Mouse (Mus musculus) hindbrain, embryonic 15.5 days (tissue): ENCODE measurements around the gene Gabarapl1. TPM values are rescaled to one million over a fixed set of nuclear protein-coding genes. Genes with fewer than 3 reads are reported as not detected.

Experiments
- ATAC-seq: fragments of 200-750 bp; cut with Nextera tagmentation; 2 replicates; pipeline ENCODE4 v1.8.0; 2017; ENCODE audit warnings: low read depth, moderate number of reproducible peaks, moderate TSS enrichment; ENCODE audit not compliant: low FRiP score
- H3K27ac ChIP-seq: fragments of 300-500 bp; sonication (generic); replicated peaks from 2 replicates; pipeline ENCODE4 v1.5.1; 2015; ENCODE audit warnings: mild to moderate bottlenecking, inconsistent platforms
- H3K27me3 ChIP-seq: fragments of 300-500 bp; sonication (generic); 2 replicates; pipeline ENCODE4 v1.6.1; 2015; ENCODE audit warnings: control low read depth, inconsistent platforms
- H3K36me3 ChIP-seq: fragments of 300-500 bp; sonication (generic); 2 replicates; pipeline ENCODE4 v1.6.1; 2015; ENCODE audit warnings: control low read depth, inconsistent platforms
- H3K4me1 ChIP-seq: fragments of 300-500 bp; sonication (generic); replicated peaks from 2 replicates; pipeline ENCODE4 v1.6.1; 2015; ENCODE audit warnings: control low read depth, inconsistent platforms
- H3K4me2 ChIP-seq: fragments of 300-500 bp; sonication (generic); 2 replicates; pipeline ENCODE4 v1.6.1; 2015; ENCODE audit warnings: moderate library complexity, mild to moderate bottlenecking, inconsistent platforms
- H3K4me3 ChIP-seq: fragments of 300-500 bp; sonication (generic); 2 replicates; pipeline ENCODE4 v1.5.1; 2015; ENCODE audit warnings: mild to moderate bottlenecking, inconsistent platforms
- H3K9ac ChIP-seq: fragments of 300-500 bp; sonication (generic); 2 replicates; pipeline ENCODE4 v1.6.1; 2015; ENCODE audit warnings: inconsistent platforms
- H3K9me3 ChIP-seq: fragments of 300-500 bp; sonication (generic); 2 replicates; pipeline ENCODE4 v1.6.1; 2016; ENCODE audit warnings: control low read depth, inconsistent platforms
- WGBS: fragments of 180-500 bp; shearing (Covaris S2); methylation state at CpG from one replicate; pipeline ENCODE4 v1.1.7; 2015; 5-methylcytosine and 5-hydroxymethylcytosine counted together
- polyA plus RNA-seq: library from polyadenylated mRNA; unstranded; fragments of >200 nt; fragmentation: Nextera tagmentation; extraction: Ambion mirVana; gene quantifications from 2 replicates; pipeline ENCODE4 v1.2.1, GENCODE M21; 2015

The Gabarapl1 gene
- polyA plus RNA-seq, 1 experiment from 2014 or later: 213 TPM

DNA sequence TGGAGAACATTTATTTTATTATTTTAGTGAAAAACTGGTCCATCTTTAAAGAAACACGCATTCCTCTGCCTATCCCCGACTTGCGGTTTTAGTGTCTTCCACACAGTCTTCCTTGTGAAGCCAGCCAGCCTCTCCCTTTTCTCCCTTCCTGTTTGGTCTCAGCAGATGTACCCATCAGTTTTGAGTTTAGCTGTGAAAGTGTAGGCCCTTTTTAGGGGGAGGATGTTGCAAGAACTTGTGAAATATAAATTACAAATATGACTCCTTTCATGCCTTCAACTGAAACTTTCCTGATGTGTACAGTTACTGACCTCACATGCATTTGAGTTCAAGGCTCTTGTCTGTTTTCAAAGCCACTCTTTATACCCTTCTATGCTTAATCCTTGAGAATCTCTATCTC, 17.9 kb upstream of the Gabarapl1 start:
- Histone ChIP-seq H3K4me3 (no peak overlapping the region), H3K4me1 (no peaks in the 10 kb centered on the region), H3K4me2 (no peak overlapping the region), H3K36me3 (no peaks in the 10 kb centered on the region), H3K27me3 (no peaks in the 10 kb centered on the region), H3K27ac (no peak overlapping the region), H3K9me3 (no peaks in the 10 kb centered on the region), H3K9ac (no peak overlapping the region)
- 84% methylated on average over 3 of the region's 3 CpGs for WGBS
- ATAC-seq: no peak

GRCm38 (mm10) chr6:129516388-129516787, 16.6 kb upstream of the Gabarapl1 start:
- Histone ChIP-seq H3K9ac (no peak overlapping the region), H3K4me1 (no peaks in the 10 kb centered on the region), H3K4me3 (no peak overlapping the region), H3K36me3 (no peaks in the 10 kb centered on the region), H3K27me3 (no peaks in the 10 kb centered on the region), H3K9me3 (no peaks in the 10 kb centered on the region), H3K27ac (no peak overlapping the region), H3K4me2 (no peak overlapping the region)
- 92% methylated on average over 10 of the region's 10 CpGs for WGBS
- ATAC-seq: no peak

DNA sequence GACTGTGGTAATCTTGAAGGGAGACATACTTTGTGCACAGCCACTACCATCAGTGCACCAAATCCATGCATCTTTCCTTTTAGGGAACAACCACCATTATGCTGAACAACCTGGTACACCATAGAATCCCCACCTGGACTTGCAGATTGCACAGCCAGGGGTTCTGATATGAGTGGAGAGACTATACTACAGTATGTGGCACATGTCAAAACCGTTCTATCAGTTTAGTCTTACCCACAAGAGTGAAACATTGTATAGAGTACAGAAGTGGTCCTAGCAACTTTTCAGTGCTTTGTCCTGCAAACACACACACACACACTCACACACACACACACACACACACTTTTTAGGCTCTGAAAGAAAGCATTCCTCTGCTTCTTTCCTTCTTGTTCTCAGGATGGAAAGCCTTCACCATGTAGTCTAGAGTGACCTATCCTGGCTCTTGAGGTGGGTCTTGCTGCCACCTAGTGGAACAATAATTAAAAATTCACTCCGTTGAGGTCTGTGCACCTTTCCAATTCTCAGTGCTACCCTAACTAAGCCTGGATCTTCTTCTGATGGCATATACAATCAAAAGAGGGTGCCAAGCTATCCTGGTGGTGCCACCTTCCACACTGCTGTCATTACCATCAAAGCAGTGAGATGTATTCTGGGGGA, 15.1 kb upstream of the Gabarapl1 start:
- WGBS: 42% methylated on average over 2 of the region's 2 CpGs
- Histone ChIP-seq H3K27ac (no peak overlapping the region), H3K9ac (no peak overlapping the region), H3K27me3 (no peaks in the 10 kb centered on the region), H3K4me3 (no peak overlapping the region), H3K4me2 (no peak overlapping the region), H3K36me3 (no peaks in the 10 kb centered on the region), H3K4me1 (no peaks in the 10 kb centered on the region), H3K9me3 (no peaks in the 10 kb centered on the region)
- ATAC-seq: peak; percentile 94

- H3K9me3 ChIP-seq: no peaks in the 10 kb centered on the region
- no peaks in the 10 kb centered on the region for H3K4me1 ChIP-seq
- H3K27ac ChIP-seq: no peak overlapping the region
- H3K9ac ChIP-seq: no peak overlapping the region
- no peak for ATAC-seq
- H3K27me3 ChIP-seq: no peaks in the 10 kb centered on the region
- no peak overlapping the region for H3K4me3 ChIP-seq
- no peak overlapping the region for H3K4me2 ChIP-seq
- no peaks in the 10 kb centered on the region for H3K36me3 ChIP-seq
These were observed 6.9 kb upstream of the Gabarapl1 start for GRCm38 (mm10) chr6:129526069-129526468.

DNA sequence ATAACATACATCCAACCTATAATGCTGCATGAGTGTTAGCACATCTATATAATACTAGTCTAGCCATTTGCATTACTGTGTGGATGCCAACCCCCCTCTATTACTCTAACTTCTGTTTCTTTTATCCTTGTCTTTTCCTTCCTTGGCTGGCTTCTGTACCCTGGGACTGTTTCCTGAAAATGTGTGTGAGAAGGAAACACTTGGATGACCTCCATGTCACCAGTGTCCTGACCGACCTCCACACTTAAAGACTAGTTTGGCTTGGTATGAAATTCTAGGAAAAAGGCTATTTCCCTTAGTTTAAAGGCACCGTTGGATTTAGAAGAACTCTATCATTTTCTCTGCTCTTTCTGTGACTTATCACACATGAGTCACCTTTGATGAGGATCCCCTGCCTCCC, 5.5 kb upstream of the Gabarapl1 start:
- no peak overlapping the region for H3K27ac ChIP-seq
- no peak overlapping the region for H3K4me2 ChIP-seq
- H3K9ac ChIP-seq: no peak overlapping the region
- no peaks in the 10 kb centered on the region for H3K36me3 ChIP-seq
- no peak overlapping the region for H3K4me3 ChIP-seq
- H3K9me3 ChIP-seq: no peaks in the 10 kb centered on the region
- 85% methylated on average over 2 of the region's 2 CpGs for WGBS
- no peaks in the 10 kb centered on the region for H3K27me3 ChIP-seq
- peaks cover 4% of the 10 kb centered on the region for H3K4me1 ChIP-seq
- ATAC-seq: no peak

DNA sequence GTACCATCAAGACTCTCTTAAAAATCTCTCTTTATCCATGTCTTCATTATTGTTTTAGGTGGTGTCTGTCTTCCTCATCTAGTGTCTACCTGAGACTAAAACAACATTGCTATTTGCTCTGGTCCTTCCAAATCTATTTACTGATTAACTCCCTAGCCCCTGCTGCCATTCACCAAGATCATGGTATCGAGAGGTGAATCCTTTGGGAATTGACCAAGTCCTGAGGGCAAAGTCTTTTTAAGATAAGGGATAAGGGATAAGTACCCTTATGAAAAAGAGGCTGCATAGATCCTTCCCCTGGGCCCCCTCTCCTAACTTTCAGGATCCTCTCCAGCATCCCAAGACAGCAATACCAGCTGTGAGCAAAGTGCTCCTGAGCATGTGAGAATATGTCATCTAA, 3.4 kb upstream of the Gabarapl1 start:
- Histone ChIP-seq H3K4me2 (no peak overlapping the region), H3K4me3 (no peak overlapping the region), H3K9me3 (no peaks in the 10 kb centered on the region), H3K9ac (no peak overlapping the region), H3K27me3 (no peaks in the 10 kb centered on the region), H3K27ac (no peak overlapping the region), H3K36me3 (no peaks in the 10 kb centered on the region), H3K4me1 (peaks cover 9% of the 10 kb centered on the region)
- ATAC-seq: no peak
- 91% methylated on average over 1 of the region's 1 CpGs for WGBS

DNA sequence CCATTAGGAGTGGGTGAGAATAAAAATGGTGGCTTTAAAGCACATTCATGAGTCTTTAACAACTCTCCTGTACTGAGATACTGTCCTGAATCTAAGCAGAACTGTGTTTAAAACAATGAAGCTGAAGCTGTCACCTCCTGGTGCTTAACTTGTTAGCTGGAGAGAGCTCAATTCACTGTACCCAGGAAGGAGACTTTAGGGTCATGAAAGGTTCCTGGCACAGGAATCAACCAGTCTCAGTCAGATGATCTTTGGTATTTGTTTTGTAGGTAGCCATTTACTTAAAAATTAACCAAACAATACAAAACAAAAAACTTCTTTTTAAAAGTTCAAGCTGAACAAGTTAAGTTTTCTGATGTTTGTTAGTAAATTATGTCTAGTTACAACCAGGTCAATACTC, 2.7 kb upstream of the Gabarapl1 start:
- Histone ChIP-seq H3K9me3 (no peaks in the 10 kb centered on the region), H3K4me2 (no peak overlapping the region)

DNA sequence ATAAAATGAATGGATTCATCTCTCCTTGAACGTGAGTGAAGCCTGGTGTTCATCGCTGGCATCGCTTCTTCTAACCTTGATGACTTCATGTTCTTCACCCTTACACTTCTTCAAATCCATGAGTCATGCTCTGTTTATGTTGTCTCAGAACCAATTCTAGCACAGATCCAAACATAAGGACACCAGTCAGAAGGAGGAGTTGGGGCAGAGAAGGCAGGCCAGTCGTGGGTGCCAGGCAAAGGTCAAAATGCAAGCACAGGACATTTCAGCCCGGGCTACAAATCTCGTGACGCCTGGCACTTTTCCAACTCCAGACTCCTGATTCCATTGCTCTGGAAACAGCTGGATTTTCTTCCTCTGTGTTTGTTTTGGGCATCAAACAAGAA, 411 bp upstream of the Gabarapl1 start:
- peak overlapping the region; percentile 75 for H3K4me2 ChIP-seq
- H3K27me3 ChIP-seq: no peaks in the 10 kb centered on the region
- peaks cover 3% of the 10 kb centered on the region; the same call in 1 of the 2 replicates for H3K36me3 ChIP-seq
- H3K27ac ChIP-seq: peak overlapping the region; percentile 85
- WGBS: 31% methylated on average over 7 of the region's 7 CpGs
- peaks cover 33% of the 10 kb centered on the region for H3K4me1 ChIP-seq
- peak overlapping the region; percentile 96 for H3K4me3 ChIP-seq
- peak overlapping the region; percentile 93 for H3K9ac ChIP-seq
- H3K9me3 ChIP-seq: no peaks in the 10 kb centered on the region
- peak; percentile 42 for ATAC-seq

More for the DNA sequence above, 2.7 kb upstream of the Gabarapl1 start:
- Histone ChIP-seq H3K27me3 (no peaks in the 10 kb centered on the region), H3K4me1 (peaks cover 16% of the 10 kb centered on the region), H3K4me3 (no peak overlapping the region), H3K9ac (no peak overlapping the region), H3K36me3 (no peaks in the 10 kb centered on the region), H3K27ac (no peak overlapping the region)
- ATAC-seq: no peak

DNA sequence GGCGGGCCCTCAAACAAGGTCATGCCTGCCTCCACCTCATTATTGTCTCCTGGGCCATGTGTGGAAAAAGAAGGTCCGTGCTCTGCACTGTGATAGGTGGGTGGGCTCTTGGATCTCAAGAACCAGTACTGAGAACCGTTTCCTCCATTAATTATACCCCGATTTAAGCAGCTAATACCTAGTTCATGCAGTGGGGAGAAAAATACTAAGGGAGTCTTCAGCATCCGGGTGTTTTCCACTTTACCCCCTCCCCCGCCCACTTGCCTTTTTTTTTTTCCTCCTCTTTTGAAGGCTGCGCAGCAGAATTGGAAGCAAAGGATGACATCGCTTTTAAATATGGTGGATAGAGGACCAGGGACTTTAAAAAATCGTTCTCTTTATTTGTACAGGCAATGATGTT, 1.1 kb downstream of the Gabarapl1 start:
- Histone ChIP-seq H3K4me1 (peaks cover 33% of the 10 kb centered on the region), H3K27me3 (no peaks in the 10 kb centered on the region), H3K9ac (peak overlapping the region; percentile 93), H3K4me2 (peak overlapping the region; percentile 75), H3K4me3 (peak overlapping the region; percentile 96), H3K9me3 (no peaks in the 10 kb centered on the region), H3K27ac (peak overlapping the region; percentile 85), H3K36me3 (peaks cover 14% of the 10 kb centered on the region)
- 7% methylated on average over 9 of the region's 9 CpGs for WGBS
- ATAC-seq: peak; percentile 68

- H3K27ac ChIP-seq: peak overlapping the region; percentile 85
- H3K9me3 ChIP-seq: no peaks in the 10 kb centered on the region
- peaks cover 21% of the 10 kb centered on the region for H3K36me3 ChIP-seq
- no peaks in the 10 kb centered on the region for H3K27me3 ChIP-seq
- peak overlapping the region; percentile 93 for H3K9ac ChIP-seq
- peak overlapping the region; percentile 96 for H3K4me3 ChIP-seq
- 32% methylated on average over 4 of the region's 4 CpGs for WGBS
- H3K4me1 ChIP-seq: peaks cover 33% of the 10 kb centered on the region
- peak; percentile 35; the same call in 1 of the 2 replicates for ATAC-seq
- peak overlapping the region; percentile 75 for H3K4me2 ChIP-seq
These were observed 1.7 kb downstream of the Gabarapl1 start for GRCm38 (mm10) chr6:129534627-129535190.

DNA sequence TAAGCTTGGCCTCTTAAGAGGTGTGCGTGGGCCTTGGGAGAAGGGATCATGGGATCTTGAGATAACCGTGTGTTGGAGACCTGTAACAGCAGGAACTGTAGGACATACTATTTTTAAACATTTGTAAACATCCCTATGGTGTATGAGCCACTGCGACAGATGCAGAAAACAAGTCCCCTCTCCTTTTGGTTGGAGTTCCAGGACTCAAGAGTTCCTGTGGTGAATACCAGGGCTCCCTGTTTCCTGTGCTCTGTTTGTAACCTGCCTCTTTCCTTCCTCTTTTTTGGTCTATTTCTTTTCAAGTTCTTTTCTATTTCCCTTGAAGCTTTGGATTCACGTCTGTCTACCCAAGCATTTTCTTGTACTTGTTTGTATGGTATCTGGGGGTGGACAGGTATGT, 2.8 kb downstream of the Gabarapl1 start:
- Histone ChIP-seq H3K27me3 (no peaks in the 10 kb centered on the region), H3K9me3 (no peaks in the 10 kb centered on the region), H3K27ac (no peak overlapping the region), H3K9ac (no peak overlapping the region), H3K4me2 (peak overlapping the region; percentile 75), H3K4me3 (peak overlapping the region; percentile 96; the same call in 1 of the 2 replicates), H3K4me1 (peaks cover 33% of the 10 kb centered on the region), H3K36me3 (peaks cover 31% of the 10 kb centered on the region)
- no peak for ATAC-seq
- WGBS: 78% methylated on average over 4 of the region's 4 CpGs

- 87% methylated on average over 6 of the region's 6 CpGs for WGBS
- Histone ChIP-seq H3K27ac (no peak overlapping the region), H3K9me3 (no peaks in the 10 kb centered on the region), H3K4me1 (peaks cover 26% of the 10 kb centered on the region), H3K36me3 (peaks cover 43% of the 10 kb centered on the region), H3K4me3 (no peak overlapping the region), H3K27me3 (no peaks in the 10 kb centered on the region), H3K4me2 (no peak overlapping the region), H3K9ac (no peak overlapping the region)
- no peak for ATAC-seq
These were observed 5.6 kb downstream of the Gabarapl1 start for GRCm38 (mm10) chr6:129538555-129538954.

DNA sequence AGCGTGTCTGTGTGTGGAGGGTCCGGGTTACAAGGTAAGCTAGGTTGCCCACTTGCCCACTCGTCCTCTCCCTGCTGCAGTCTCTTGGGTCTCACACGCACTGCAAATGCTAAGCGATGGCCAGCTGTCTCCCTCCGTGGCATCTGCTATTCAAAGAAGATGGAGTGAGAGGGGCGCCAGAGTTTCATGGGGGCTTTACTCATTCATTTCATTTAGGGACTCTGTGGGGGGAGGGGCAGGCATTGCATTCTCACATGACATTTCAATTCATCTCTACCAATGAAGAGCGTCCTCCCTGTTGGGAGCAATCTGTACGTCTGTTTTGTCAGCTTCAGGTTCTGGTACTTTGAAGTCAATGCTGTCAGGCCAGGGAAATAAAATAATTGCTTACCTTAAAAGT, 9.0 kb downstream of the Gabarapl1 start:
- no peak overlapping the region for H3K9ac ChIP-seq
- H3K36me3 ChIP-seq: peaks cover 43% of the 10 kb centered on the region
- no peak for ATAC-seq
- no peak overlapping the region for H3K27ac ChIP-seq
- H3K4me2 ChIP-seq: no peak overlapping the region
- no peak overlapping the region for H3K4me3 ChIP-seq
- no peaks in the 10 kb centered on the region for H3K9me3 ChIP-seq
- 29% methylated on average over 9 of the region's 9 CpGs for WGBS
- H3K4me1 ChIP-seq: peaks cover 4% of the 10 kb centered on the region
- no peaks in the 10 kb centered on the region for H3K27me3 ChIP-seq
